Mouse (Mus musculus): ENCODE data around the gene Upf3b. TPM values are rescaled to one million over a fixed set of nuclear protein-coding genes. Genes with fewer than 3 reads are reported as not detected.
"Not testable (repeated sequence)": the region's sequence is repeated elsewhere in the genome, so short reads cannot be mapped to it uniquely, and the experiment has no call there.

Gene Upf3b
- 20.9 and 23.9 TPM in 2 replicates for polyA plus RNA-seq (2011; ENCODE audit: insufficient read length, low read depth, missing spikeins)

GRCm38 (mm10) chrX:37110193-37110880 lies at the start of gene Upf3b:
Upf3b (minus strand) TSS chrX:37110322.
- H3K4me1 ChIP-seq (ENCODE audit: control insufficient read depth, insufficient read depth, low read length): no peaks in the 10 kb centered on the region
- H3K27ac ChIP-seq (ENCODE audit: insufficient read depth, low read length): peak within 1 kb of the TSS; percentile 58; the same call in 1 of the 2 replicates
- peak within 1 kb of the TSS; percentile 73 for H3K4me3 ChIP-seq (ENCODE audit: insufficient read depth, low read length)
- TF ChIP-seq CTCF (IDR thresholded peaks at IDR 0.05; ENCODE audit: borderline replicate concordance, insufficient read depth, low read length) (no peak), POLR2A (IDR thresholded peaks at IDR 0.05; ENCODE audit: low read depth, low read length) (peak; percentile 85)

DNA sequence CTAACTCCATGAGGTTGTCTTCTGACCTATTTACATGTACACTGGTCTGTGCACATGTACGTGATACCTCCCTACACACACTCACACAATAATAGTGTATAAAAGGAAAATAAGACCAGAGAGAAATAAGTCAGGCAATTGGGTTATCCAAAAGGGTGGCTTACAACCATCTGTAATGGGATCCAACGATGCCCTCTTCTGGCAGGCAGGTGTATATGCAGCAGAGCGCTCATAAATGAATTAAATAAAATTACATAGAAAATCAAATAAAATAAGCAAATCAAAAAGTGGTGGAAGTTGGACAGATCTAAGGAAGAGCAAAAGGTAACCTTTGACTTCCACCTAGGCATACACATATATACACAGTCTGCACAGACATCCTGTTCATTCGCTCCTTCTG lies 47.7 kb upstream of the Upf3b start:
- H3K4me3 ChIP-seq (ENCODE audit: insufficient read depth, low read length): no peak overlapping the region
- no peak for TF ChIP-seq POLR2A (IDR thresholded peaks at IDR 0.05; ENCODE audit: low read depth, low read length)
- TF ChIP-seq CTCF (IDR thresholded peaks at IDR 0.05; ENCODE audit: borderline replicate concordance, insufficient read depth, low read length): no peak
- no peak overlapping the region for H3K27ac ChIP-seq (ENCODE audit: insufficient read depth, low read length)
- no peaks in the 10 kb centered on the region for H3K4me1 ChIP-seq (ENCODE audit: control insufficient read depth, insufficient read depth, low read length)

DNA sequence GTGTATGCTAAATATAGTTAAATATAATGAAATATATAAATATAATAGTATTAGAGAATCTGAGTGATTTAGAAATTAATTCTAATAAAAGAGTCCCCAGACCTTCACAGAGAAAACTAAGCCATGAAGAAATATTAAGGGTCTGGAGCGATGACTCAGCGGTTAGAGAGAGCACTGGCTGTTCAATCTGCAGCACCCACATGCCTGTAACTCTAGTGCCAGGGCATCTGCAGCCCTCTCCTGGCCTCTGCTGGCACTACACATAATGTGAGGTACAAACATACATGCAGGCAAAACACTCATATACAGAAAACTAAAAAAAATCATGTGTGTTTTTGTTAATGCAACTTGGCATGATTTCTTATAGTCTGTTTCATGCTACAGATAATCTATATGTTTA lies 34.8 kb upstream of the Upf3b start:
- TF ChIP-seq CTCF (IDR thresholded peaks at IDR 0.05; ENCODE audit: borderline replicate concordance, insufficient read depth, low read length) (no peak), POLR2A (IDR thresholded peaks at IDR 0.05; ENCODE audit: low read depth, low read length) (no peak)
- Histone ChIP-seq H3K27ac (ENCODE audit: insufficient read depth, low read length) (no peak overlapping the region), H3K4me1 (ENCODE audit: control insufficient read depth, insufficient read depth, low read length) (no peaks in the 10 kb centered on the region), H3K4me3 (ENCODE audit: insufficient read depth, low read length) (no peak overlapping the region)

GRCm38 (mm10) chrX:37144498-37144897 lies 34.4 kb upstream of the Upf3b start:
- not testable (repeated sequence) for H3K27ac ChIP-seq (ENCODE audit: insufficient read depth, low read length); H3K4me3 ChIP-seq (ENCODE audit: insufficient read depth, low read length); H3K4me1 ChIP-seq (ENCODE audit: control insufficient read depth, insufficient read depth, low read length)

GRCm38 (mm10) chrX:37141732-37142131 lies 31.6 kb upstream of the Upf3b start:
- TF ChIP-seq CTCF (IDR thresholded peaks at IDR 0.05; ENCODE audit: borderline replicate concordance, insufficient read depth, low read length) (no peak), POLR2A (IDR thresholded peaks at IDR 0.05; ENCODE audit: low read depth, low read length) (no peak)
- Histone ChIP-seq H3K27ac (ENCODE audit: insufficient read depth, low read length) (no peak overlapping the region), H3K4me3 (ENCODE audit: insufficient read depth, low read length) (no peak overlapping the region), H3K4me1 (ENCODE audit: control insufficient read depth, insufficient read depth, low read length) (no peaks in the 10 kb centered on the region)

DNA sequence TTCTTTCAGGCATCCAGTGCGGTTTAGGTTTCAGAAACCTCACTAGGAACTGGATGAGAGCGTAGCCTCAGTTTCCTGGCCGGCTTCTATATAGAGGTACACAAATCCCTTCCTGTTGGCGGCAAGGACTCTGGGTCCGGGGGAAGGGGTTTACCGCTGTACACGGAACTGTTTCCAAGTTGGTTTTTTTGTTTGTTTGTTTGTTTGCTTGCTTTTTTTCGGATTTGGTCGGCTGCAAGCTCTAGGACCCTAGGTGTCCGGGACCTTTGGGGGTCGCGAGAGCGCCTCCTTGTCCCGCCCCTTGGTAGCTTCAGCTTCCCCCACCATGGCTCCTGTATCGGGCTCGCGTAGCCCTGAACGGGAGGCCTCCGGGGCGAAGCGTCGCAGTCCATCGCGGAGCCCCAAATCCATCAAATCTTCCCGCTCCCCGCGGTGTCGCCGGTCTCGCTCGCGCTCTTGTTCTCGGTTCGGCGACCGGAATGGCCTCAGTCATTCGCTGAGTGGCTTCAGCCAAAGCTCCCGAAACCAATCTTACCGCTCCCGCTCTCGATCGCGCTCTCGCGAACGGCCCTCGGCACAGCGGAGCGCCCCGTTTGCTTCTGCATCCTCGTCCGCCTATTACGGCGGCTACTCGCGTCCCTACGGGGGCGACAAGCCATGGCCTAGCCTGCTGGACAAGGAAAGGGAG lies 16.7 kb upstream of the Upf3b start, which contains the start of gene Nkap:
Gene Nkap, plus strand, starts transcription at position 125 of the 688 bp plus-strand sequence.
- Histone ChIP-seq H3K4me3 (ENCODE audit: insufficient read depth, low read length) (peak within 1 kb of the TSS; percentile 89), H3K4me1 (ENCODE audit: control insufficient read depth, insufficient read depth, low read length) (no peaks in the 10 kb centered on the region; the same call in 1 of the 2 replicates), H3K27ac (ENCODE audit: insufficient read depth, low read length) (peak within 1 kb of the TSS; percentile 49)
- no peak for TF ChIP-seq CTCF (IDR thresholded peaks at IDR 0.05; ENCODE audit: borderline replicate concordance, insufficient read depth, low read length)
- TF ChIP-seq POLR2A (IDR thresholded peaks at IDR 0.05; ENCODE audit: low read depth, low read length): peak; percentile 30

DNA sequence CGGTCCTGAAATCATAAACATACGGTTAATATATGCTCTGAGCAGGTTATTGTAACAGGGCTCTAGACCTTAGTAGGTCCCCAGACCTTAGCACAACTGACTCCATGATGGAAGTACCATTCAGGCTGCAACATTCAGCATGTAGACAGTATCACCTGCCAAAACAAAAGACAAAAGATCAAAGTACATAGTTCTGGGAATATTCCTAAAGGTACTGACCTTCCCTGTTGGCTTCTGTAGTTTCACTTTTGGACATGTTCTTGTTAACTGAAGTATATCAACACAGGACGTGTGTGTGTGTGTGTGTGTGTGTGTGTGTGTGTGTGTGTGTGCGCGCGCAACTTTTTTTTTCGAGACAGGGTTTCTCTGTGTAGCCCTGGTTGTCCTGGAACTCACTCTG lies 15.4 kb upstream of the Upf3b start:
- Histone ChIP-seq H3K27ac (ENCODE audit: insufficient read depth, low read length) (no peak overlapping the region), H3K4me1 (ENCODE audit: control insufficient read depth, insufficient read depth, low read length) (no peaks in the 10 kb centered on the region; the same call in 1 of the 2 replicates), H3K4me3 (ENCODE audit: insufficient read depth, low read length) (no peak overlapping the region)
- TF ChIP-seq CTCF (IDR thresholded peaks at IDR 0.05; ENCODE audit: borderline replicate concordance, insufficient read depth, low read length) (no peak), POLR2A (IDR thresholded peaks at IDR 0.05; ENCODE audit: low read depth, low read length) (no peak)

DNA sequence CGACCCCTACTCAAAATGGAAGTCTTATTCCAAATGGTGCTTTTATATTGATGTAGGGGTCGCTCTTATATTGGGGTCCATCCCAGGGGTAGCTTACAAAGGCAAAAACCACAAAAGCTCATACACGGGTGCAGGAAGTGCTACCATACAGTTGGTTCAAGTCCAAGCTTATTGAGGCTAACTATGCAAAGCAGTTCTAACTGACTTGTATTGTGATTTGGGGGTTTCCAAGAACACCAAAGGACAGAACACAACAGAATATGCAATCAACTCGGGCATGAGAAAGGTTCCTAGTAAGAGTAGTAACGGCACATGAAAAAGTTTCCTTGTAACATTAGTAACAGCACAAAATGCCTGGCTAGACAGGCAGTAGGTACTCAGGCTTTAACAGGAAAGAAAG lies 10.1 kb upstream of the Upf3b start:
- no peak overlapping the region for H3K27ac ChIP-seq (ENCODE audit: insufficient read depth, low read length)
- no peaks in the 10 kb centered on the region for H3K4me1 ChIP-seq (ENCODE audit: control insufficient read depth, insufficient read depth, low read length)
- TF ChIP-seq POLR2A (IDR thresholded peaks at IDR 0.05; ENCODE audit: low read depth, low read length) (no peak), CTCF (IDR thresholded peaks at IDR 0.05; ENCODE audit: borderline replicate concordance, insufficient read depth, low read length) (no peak)
- H3K4me3 ChIP-seq (ENCODE audit: insufficient read depth, low read length): no peak overlapping the region

DNA sequence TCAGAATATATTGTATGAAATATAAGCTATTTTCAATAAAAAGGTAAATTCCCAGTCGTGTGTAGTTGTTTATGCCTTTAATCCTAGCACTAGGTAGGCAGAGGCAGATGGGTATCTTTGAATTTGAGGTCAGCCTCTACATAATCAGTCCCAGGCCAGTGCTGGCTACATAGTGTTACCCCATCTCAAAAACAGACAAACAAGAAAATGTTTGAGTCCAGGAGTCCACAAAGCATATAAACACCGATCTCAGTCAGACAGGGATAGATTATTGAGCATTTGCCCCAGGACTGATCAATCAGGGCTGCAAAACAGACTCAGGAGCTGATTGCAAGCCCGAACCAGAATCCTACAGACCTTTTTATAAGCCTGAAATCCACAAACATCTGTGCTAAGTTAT lies 9.5 kb upstream of the Upf3b start:
- no peak overlapping the region for H3K4me3 ChIP-seq (ENCODE audit: insufficient read depth, low read length)
- no peak overlapping the region for H3K27ac ChIP-seq (ENCODE audit: insufficient read depth, low read length)
- no peak for TF ChIP-seq CTCF (IDR thresholded peaks at IDR 0.05; ENCODE audit: borderline replicate concordance, insufficient read depth, low read length)
- H3K4me1 ChIP-seq (ENCODE audit: control insufficient read depth, insufficient read depth, low read length): no peaks in the 10 kb centered on the region

DNA sequence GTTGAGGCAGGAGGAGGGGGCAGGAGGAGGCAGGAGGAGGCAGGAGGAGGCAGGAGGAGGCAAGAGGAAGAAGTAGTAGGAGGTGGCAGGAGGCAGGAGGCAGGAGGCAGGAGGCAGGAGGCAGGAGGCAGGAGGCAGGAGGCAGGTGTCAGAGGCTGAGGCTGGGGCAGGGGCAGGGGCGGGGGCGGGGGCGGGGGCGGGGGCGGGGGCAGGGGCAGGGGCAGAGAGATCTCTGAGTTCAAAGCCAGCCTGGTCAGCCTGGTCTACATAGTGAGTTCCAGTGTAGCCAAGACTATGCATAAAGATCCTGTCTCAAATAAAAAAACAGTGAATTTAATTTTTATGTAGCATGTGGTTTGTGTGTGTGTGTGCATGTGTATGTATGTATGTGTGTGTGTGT lies 7.0 kb upstream of the Upf3b start:
- TF ChIP-seq CTCF (IDR thresholded peaks at IDR 0.05; ENCODE audit: borderline replicate concordance, insufficient read depth, low read length): no peak
- no peak for TF ChIP-seq POLR2A (IDR thresholded peaks at IDR 0.05; ENCODE audit: low read depth, low read length)
- Histone ChIP-seq H3K27ac (ENCODE audit: insufficient read depth, low read length) (no peak overlapping the region), H3K4me3 (ENCODE audit: insufficient read depth, low read length) (no peak overlapping the region), H3K4me1 (ENCODE audit: control insufficient read depth, insufficient read depth, low read length) (no peaks in the 10 kb centered on the region)

Data from embryonic fibroblast, embryonic 13.5 days (primary cell).